Mouse (Mus musculus) adrenal gland, adult 18-20 months (tissue): ENCODE results near the gene Prkag2. TPM values are rescaled to one million over a fixed set of nuclear protein-coding genes. Genes with fewer than 3 reads are reported as not detected.

Source experiments
- DNase-seq, 2 experiments: peaks; one replicate each; pipeline ENCODE4 v3.0.0; 2021 to 2022; ENCODE audit warnings: low spot score in 2 of 2
- total RNA-seq, 2 experiments: library from RNA; stranded (reverse); gene quantifications; 1 replicate in 1 of 2; 2 replicates in 1 of 2; pipeline ENCODE4 v1.2.3; 2021

The Prkag2 gene
- total RNA-seq, 2 experiments from 2014 or later = 33.2 to 39.4 TPM

DNA sequence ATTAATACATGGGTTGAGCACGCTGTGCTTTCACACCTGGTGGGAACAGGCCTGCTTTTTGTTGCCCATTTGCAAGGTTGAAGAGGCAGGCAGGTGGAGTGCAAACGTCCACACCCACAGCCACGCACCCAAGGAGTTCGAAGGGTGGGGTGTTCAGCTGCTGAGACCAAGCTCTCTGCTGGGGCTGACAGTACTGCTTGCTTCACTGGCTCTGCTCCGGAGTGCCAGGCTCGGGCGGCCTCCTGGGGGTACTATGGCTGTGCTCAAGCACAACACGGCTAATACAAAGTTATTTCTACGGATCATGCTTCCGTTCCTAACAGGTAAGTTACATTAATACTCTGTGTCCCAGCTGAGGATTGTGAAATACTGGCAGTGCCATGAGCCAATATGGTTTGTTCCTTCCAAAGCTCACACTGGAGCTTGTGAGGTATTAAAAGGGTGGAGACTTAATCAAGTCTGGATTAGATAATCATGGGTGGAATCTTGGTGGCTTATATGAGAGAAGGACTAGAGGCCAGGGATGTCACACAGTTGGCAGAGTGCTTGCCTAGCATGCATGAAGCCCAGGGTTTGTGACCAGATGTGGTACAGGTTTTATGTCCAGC, 168.8 kb downstream of the Prkag2 start:
- no peak for DNase-seq

DNA sequence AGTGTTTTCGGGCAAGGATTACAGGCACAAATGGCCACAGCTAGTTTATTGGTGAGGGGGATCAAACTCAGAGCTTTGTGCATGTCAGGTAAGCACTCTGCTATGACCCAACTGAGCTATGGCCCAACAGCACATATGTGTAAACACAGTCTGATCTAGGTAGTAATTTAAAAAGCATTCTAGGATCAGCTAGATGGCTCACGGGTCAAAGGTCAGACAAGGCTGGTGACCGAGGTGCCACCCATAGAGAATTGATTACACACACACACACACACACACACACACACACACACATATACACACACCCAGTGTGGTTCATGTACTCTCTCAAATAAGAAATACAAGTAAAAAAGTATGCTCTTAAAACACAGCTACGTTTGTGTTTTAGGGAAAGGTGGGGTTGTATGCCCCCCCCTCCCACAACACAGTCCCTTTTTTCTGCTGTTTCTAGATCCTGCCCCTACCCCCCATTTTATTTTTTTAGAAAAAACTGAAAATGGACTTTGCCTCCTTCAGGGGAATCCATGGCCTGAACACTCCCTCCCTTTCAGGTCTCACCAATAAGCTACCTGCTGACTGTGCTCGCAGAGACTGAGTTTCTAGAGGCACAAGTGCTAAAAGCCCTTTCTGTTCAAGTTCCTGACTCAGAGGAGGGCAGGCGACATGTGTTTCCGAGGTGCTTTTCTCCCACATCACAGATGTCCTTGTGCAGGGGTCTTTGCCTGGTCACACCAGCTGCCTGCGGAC, 169.4 kb downstream of the Prkag2 start:
- DNase-seq = no peak

DNA sequence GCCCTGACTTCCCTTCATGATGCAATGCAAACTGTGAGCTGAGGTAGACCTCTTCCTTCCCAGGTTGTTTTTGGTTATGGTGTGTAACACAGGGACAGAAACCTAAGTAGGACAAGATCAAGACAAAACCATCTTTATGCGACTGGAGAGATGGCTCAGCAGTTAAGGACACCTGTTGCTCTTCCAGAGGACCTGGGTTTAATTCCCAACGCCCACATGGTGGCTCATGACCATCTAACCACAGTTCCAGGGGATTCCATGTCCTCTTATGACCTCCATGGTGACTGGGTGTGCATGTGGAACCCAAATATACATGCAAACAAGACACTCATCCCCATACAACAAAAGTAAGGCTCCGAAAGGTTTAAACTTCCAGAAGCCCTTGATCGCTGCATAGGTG, 171.6 kb downstream of the Prkag2 start:
- no peak for DNase-seq

DNA sequence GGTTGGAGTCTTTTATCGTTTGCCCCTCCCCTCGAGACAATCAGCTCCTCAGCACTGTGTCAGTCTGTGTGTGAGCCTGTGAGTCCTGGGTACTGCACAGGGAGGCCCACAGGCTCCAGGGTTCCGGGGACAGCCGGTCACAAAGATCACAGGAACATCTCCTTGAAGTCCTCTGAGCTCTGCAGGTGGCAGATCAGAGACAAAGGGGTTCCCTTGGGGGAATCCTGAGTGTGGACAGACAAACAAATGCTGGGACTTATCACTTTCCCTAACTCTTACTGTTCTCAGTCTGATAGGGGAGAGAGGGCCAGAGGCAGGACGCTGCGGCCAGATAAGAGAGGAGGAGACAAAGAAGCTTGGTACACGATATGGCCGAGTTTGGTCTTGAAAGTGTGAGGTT, 172.7 kb downstream of the Prkag2 start:
- no peak for DNase-seq

DNA sequence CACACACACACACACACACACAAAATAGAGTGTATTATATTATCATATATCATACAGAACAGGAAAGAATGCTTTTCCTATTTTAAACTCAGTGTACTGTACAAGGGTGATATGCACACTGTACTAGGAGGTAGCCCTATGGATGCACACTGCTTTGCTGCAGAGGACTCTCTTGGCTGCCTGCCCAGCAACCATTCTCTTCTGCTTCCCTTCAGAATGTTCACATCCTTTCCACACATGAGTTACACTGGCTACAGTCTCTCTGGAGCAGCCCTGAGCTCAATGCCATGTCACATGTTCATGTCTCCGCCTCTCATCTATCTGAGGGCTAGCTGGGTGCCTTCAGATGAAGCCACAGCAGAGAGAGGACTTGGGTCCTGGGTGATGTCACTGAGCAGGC, 181.3 kb downstream of the Prkag2 start:
- no peak for DNase-seq

DNA sequence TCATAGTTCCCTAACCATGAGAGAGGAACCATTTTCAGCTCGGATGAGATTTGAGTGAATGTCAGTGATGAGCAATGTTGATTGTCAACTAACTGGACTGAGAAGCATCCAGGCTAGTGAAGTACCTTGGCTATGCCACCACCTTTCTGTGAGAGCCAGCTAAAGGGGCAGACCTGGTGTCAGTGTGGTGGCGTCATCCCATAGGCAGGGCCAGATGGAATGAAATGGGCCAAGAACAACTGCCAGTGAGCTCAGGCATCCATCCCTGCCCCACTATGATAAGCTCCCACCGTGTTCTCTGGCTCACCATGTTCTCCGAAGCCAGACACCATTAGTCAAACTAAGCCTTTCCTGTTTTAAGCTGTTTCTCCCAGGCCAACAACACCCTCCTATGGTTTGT, 183.9 kb downstream of the Prkag2 start:
- no peak for DNase-seq

DNA sequence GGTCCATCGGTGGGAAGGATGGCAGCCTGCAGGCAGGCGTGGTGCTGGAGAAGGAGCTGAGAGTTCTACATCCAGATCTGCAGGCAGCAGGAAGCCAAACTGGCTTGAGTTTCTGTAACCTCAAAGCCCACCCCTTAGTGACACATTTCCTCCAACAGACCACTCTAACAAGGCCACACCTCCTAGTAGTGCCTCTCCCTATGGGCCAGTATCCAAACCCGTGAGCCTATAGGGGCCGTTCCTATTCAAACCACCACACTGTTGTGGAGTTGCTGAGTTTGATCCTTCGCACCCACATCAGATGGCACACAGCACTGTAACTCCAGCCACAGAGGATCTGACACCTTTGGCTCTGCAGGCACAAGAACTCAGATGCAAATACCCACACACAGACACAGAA, 185.3 kb downstream of the Prkag2 start:
- no peak for DNase-seq

DNA sequence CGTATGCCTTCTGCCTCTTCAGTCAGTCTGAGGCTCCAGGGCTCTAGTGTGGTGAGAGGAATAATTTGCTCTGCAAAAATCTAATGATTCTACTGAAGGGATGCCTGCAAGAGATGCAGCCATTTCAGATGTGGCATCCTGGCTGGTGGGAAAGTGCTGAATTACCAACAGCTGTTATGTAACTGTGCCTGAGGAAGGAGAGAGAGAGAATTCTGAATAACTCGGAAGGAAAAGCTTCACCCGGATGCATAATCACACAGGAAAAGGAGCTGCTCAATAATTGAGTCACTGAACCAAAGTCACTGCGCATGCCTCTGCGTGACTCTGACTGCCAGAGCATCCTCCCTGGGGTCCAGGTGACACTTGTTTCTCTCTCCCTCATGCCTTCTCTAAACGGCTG, 186.8 kb downstream of the Prkag2 start:
- no peak for DNase-seq

DNA sequence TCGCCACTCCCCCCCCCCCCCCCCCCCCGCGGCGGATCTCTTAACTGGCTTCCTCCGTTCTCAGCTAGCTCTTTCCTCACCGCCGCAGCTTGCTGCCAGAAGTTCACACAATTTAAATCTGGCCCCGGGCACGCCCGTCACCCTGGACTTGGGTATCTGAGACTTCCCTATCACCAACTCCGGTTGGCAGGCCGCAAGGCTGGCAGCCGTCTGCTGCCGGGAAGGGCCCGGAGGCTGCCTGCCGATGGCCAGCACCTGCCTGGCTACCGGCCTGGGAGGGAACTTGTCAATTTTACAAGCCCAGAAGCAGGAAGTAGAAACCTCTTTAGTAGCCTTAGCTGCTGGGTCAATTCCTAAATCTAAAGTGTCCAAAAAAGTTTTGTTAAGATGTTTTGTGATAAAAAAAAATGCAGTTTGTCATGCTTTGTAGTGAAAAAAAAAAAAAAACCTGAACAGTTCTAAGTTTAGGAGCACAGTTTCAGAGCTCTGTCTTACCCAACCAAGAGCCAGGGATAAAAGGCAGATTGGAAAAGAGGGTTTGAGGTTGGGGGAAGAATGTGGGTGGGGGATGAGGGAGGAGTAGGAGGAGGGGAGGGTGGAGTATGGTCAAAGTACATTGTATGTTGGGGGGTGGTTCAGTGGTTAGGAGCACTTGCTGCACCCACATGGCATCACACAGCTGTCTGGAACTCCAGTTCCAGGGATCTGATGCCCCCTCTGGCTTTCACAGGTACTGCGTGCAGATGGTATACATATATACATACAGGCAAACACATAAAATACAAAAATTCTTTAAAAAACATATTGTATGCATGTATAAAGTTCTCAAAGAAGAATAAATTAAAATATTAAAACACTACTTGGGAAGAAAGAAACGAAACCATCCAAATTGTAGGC, 191.4 kb downstream of the Prkag2 start:
- DNase-seq = peak; percentile 61 to 65

DNA sequence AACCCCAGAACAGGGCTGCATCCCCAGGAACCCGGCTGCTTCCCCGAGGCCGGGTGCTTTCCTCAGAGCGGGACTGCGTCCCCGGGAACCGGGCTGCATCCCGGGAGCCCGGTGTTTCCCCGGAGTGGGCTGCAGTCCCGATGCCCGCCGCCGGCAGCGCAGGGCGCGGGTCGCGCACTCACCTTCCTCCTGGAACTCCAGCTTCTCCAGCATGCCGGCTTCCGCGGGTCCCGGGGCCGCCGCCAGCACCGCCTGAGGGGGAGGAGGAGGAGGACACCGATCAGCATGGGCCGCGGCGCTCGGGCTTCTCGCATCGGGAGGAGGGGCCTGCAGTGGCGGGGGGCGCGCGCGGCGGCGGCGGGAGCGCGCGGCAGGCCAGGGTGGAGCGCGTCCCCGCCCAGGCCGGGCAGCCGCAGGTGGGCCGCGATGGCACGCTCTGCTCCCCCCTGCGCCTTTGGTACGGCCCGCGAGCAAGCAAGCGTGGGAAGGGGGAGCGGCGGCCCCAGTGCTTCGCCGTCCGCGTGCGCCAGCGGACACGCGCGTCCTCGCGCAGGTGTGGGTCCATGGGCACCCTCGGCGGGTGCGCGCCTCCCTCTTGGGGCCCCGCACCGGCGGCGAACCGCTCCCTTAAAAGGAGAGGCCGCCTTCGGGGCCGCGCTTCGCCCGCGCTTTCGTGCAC, 192.2 kb downstream of the Prkag2 start:
- DNase-seq = peak; percentile 78 to 80

DNA sequence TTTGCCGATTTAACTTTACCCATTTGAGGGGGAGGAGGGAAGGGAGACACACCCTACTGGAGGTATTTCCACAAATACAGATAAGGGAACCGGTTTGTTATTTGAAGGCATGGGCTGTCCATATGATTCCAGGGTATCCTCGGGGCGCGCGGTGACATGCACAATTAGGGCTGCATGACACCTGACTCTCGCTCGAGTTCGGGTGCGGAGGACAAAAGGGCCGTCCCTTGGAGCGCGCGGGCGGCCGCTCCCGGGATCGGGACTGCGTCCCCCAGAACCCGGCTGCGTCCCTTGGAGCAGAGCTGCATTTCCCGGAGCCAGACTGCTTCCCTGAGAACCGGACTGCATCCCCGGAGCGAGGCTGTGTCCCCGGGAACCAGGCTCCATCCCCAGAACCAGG, 192.7 kb downstream of the Prkag2 start:
- no peak for DNase-seq

DNA sequence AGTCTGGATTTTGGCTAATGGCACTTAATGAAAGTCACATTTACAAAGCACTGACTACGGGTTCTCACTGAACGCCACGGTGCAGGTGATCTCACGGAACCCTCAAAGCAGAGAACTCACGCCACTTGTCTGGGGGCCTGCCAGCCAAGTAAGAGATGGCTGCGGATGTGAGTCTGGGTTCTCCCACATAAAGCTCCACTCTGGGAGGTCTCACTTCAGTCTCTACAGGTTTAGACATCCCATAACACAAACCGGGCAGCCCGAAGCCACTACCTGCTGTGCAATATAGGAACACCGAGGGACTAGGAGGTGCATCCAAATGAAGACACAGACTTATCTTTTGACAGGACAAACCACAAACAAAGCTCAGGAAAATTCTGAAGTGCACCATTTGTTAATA, 193.6 kb downstream of the Prkag2 start:
- no peak for DNase-seq

DNA sequence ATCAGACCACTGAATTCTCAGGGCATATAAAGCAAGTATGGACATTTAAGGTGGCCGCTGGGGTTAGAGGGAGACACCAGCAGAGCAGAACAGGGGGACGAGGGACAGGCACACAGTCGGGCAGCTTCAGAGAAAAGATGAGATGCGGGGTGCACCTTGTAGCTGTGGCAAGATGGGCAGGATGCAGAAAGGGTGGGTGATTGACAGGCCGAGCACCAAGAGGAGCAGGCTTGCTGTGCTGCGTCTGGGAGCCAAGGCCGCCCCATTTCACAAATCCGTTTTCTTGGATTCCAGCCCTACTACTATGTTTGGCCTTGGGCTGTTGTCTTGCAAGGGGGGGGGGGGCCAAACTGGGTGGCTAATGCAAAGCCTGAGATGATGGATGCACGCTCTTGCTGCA, 195.5 kb downstream of the Prkag2 start:
- no peak for DNase-seq

DNA sequence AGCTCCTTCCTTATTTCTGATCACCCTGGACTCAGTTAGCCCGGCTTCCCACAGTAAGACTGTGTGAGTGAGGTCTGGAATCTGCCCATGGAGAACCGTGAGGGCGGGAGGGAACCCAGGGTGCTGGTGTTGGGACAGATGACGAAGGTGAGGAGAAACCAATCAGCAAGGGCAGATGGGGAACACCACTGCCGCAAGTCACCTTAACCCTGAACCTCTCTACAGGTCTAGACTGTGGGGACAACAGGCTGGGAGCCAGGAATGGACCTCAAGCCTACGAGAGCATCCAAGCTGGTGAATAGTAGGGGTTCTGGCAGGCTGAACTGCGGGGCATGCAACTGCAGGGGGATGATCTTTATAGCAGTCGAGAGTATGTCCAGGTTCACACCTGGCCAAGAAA, 196.0 kb downstream of the Prkag2 start:
- no peak for DNase-seq

DNA sequence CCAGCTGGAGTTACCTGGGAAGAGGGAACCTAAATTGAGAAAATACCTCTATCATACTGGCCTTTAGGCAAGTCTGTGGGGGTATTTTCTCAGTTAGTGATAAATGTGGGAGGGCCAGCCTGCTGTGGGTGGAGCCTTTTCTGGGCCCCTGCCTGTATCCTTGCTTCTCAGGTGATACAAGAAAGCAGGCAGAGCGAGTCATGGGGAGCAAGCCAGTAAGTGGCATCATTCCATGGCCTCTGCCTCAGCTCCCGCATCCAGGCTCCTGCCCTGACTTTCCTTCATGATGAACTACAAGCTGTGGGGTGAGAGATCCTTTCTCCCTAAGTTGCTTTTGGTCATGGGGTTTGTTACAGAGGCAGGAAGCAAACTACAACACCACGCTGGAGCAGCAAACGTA, 196.4 kb downstream of the Prkag2 start:
- no peak for DNase-seq

DNA sequence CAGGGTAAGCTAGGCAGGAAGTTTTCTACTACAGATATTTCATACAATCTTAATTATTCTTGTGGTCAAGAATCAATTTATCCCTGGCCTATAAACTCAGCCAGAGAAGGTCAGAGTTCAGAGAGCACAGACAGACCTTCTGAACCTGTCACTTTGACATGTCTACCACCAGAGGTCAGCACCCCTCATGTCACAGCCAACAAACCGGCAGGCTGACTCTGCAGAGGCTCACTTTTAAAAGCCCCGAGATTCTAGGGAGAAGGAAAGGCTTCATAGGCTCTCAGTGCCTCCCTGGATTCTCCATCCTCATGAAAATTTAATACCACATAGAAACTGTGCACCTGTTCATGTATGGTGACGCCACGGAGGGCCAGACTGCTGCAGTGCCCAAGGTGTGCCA, 197.6 kb downstream of the Prkag2 start:
- DNase-seq = no peak

DNA sequence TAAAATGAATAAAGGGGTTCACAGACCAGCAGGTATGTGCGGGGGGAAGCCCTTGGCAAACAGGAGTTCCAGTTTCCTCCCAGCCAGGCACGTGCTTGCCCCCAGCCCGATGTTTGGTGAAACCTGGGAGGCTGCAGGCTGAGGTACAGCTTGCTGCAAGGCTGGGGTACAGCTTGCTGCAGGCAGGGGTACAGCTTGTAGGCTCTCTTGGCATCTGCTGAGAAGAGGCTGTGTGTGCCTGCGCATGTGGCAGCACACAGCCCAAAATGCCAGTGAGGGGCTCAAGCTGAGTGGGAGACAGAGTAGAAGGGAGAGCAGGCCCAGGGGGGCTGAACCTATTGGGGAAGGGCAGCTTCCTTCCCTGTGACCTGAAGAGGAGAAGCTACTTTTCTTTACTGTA, 204.8 kb downstream of the Prkag2 start:
- DNase-seq = no peak

DNA sequence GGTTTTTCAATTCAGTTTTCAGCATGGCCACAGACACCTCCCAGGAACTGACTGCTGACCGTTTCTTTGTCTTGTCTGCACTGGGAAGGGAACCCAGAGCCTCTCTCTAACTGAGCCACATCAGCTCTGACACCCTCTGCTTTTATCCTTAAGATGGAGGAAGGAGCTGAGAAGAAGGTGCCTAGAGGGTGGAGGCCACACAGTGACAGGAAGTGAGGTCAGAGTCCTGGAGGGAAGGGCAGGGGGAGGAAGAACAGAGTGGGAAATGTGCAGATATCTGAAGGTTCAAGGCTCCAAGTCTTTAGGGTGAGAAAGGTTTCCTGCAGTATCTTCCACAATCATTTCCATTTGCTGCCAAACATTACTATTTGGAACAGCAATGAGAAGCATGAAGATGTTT, 205.6 kb downstream of the Prkag2 start:
- no peak for DNase-seq

DNA sequence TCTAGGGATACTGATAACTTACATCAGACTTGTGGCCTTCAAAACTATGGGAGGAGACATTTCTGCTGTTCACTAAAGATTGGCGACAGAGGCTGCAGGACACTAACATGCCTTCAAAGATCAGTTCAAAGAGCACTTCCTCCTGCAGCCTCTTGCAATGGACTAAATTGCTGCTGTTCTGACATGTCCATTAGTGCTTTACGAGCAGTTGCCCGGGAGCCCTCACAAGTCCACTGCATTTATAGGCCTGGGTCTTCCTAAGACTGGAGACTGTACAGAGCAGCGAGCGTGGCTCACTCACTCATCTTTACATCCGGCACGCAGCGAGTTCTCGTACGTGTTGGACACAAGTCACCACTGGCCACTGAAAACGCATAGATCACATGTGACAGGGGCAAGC, 208.0 kb downstream of the Prkag2 start:
- DNase-seq = no peak

DNA sequence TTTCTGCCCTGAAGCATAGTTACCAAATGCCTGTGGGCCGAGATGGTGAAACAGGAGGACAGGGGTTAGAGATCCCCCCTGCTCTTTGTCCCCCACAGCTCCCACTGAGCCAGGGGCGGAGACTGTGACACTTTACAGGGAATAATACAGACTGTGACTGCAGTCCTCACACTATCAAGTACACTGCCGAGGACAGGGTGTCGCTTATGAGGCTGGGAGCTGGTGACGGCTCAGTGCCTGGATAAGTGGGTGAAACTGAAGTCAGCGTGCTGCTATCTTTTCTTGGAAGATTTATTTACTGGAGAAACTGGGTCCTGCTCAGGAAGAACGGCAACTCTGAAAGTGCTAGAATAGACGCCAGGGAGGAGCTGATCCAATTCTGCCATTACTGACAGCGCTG, 210.6 kb downstream of the Prkag2 start:
- no peak for DNase-seq

DNA sequence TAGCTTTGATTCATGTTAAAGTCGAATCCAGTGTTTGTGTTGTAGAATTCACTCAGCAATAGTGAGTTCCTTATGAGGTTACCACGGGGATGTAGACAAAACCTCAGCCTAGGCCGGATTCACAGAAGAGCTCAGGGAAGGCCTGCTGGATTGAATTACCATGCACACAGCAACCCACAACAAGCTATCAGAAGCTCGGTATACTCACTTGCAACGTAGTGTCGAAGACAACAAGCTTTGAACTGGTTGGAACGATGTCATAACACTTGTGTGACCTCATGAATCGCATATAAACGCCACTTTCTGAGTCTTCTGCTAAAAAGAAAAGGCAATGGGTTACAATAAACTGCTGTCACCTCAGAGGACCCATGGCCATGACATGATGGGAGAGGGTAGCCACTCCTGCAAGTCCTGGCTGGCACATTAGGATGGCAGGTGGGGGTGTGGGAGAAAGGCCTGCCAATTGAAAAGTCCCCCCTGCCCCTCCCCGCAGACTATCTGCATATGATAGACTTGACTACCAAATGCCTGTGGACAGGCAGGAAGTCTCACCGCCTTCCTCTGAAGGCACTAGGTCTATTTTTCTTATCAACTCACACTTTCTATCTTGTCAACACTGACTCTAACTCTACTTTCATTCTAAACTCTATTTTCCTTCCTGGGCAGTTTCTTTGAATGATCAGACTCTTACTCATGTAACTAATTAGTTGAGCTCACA, 211.4 kb downstream of the Prkag2 start:
- no peak for DNase-seq
